Mouse (Mus musculus): ENCODE results near the gene Fcgr3.

Gene Fcgr3

GRCm38 (mm10) chr1:171011733-171012132, 53.0 kb downstream of the Fcgr3 start:
- DNase-seq (ENCODE audit: low spot score in 2 of 2): no peak

- DNase-seq (ENCODE audit: low spot score in 2 of 2): no peak
Observed at GRCm38 (mm10) chr1:171006905-171007304, 57.8 kb downstream of the Fcgr3 start.

- DNase-seq (ENCODE audit: low spot score in 2 of 2): no peak
Observed at GRCm38 (mm10) chr1:171006335-171006734, 58.4 kb downstream of the Fcgr3 start.

- DNase-seq (ENCODE audit: low spot score in 2 of 2): no peak
Observed at GRCm38 (mm10) chr1:171005586-171005985, 59.1 kb downstream of the Fcgr3 start.

- DNase-seq (ENCODE audit: low spot score in 2 of 2): no peak
Observed at GRCm38 (mm10) chr1:171005081-171005480, 59.7 kb downstream of the Fcgr3 start.
